Mouse (Mus musculus) liver, adult 2 months (tissue): ENCODE measurements at regions not wholly inside any gene's neighbourhood (a gene's known extent, or its start where the extent isn't known, plus 50 kb on each side); places are given as distances from the start of the nearest gene placed in this dataset.

Experiments
- DNase-seq: peaks from one replicate; pipeline ENCODE4 v3.0.0-alpha.2; 2011; ENCODE audit warnings: low read depth, low spot score; ENCODE audit errors: extremely low read depth
- H3K27ac ChIP-seq: fragments of 200-500 bp; replicated peaks from 2 replicates; pipeline ENCODE4 v1.5.1; 2012; ENCODE audit warnings: low read depth, mild to moderate bottlenecking, control low read depth, inconsistent platforms, low read length; ENCODE audit not compliant: insufficient read depth
- H3K27me3 ChIP-seq: fragments of 200-500 bp; 2 replicates; pipeline ENCODE4 v1.6.1; 2012; ENCODE audit warnings: mild to moderate bottlenecking, moderate library complexity, low read length, inconsistent platforms; ENCODE audit not compliant: control insufficient read depth, insufficient read depth
- H3K36me3 ChIP-seq: fragments of 200-500 bp; 2 replicates; pipeline ENCODE4 v1.6.1; 2012; ENCODE audit warnings: low read length, inconsistent platforms; ENCODE audit not compliant: control insufficient read depth, insufficient read depth
- H3K4me1 ChIP-seq: fragments of 200-500 bp; 2 replicates; pipeline ENCODE4 v1.6.1; 2011; ENCODE audit warnings: low read length; ENCODE audit not compliant: control insufficient read depth, insufficient read depth
- H3K4me3 ChIP-seq: fragments of 200-500 bp; 2 replicates; pipeline ENCODE4 v1.5.1; 2011; ENCODE audit warnings: low read depth, mild to moderate bottlenecking, control low read depth, low read length, moderate library complexity; ENCODE audit not compliant: insufficient read depth
- H3K79me2 ChIP-seq: fragments of 200-500 bp; 2 replicates; pipeline ENCODE4 v1.6.1; 2012; ENCODE audit warnings: inconsistent platforms, mild to moderate bottlenecking, low read length, moderate library complexity; ENCODE audit not compliant: control insufficient read depth, insufficient read depth
- H3K9ac ChIP-seq: fragments of 200-500 bp; 2 replicates; pipeline ENCODE4 v1.6.1; 2012; ENCODE audit warnings: low read depth, mild to moderate bottlenecking, control low read depth, inconsistent platforms, low read length
- CTCF ChIP-seq: fragments of 200-500 bp; IDR thresholded peaks from 2 replicates; pipeline ENCODE4 v1.5.1; 2011; ENCODE audit warnings: low read depth, low read length, control low read depth
- POLR2A ChIP-seq: fragments of 200-500 bp; IDR thresholded peaks from 2 replicates; pipeline ENCODE4 v1.6.1; 2011; ENCODE audit warnings: low read length, control low read depth; ENCODE audit not compliant: insufficient read depth; ENCODE audit errors: extremely low read depth
- WGBS: fragments of 180-500 bp; shearing (Covaris S2); methylation state at CpG from one replicate; pipeline ENCODE4 v1.1.7; 2018; 5-methylcytosine and 5-hydroxymethylcytosine counted together

- no peak overlapping the region for H3K27ac ChIP-seq
- no peaks in the 10 kb centered on the region for H3K79me2 ChIP-seq
- no peak for DNase-seq
- H3K4me3 ChIP-seq: no peak overlapping the region
- H3K4me1 ChIP-seq: no peaks in the 10 kb centered on the region
- TF ChIP-seq CTCF: no peak
- no peak for TF ChIP-seq POLR2A
- WGBS: 54% methylated on average over 6 of the region's 6 CpGs
- H3K9ac ChIP-seq: no peak overlapping the region
- H3K36me3 ChIP-seq: no peaks in the 10 kb centered on the region
- H3K27me3 ChIP-seq: no peaks in the 10 kb centered on the region
These were observed 176.7 kb downstream of the Tm2d1 start for GRCm38 (mm10) chr4:98206245-98206970.

GRCm38 (mm10) chr4:98203129-98203528 is 180.0 kb downstream of the Tm2d1 start:
- H3K36me3 ChIP-seq: no peaks in the 10 kb centered on the region
- no peaks in the 10 kb centered on the region for H3K79me2 ChIP-seq
- no peaks in the 10 kb centered on the region for H3K4me1 ChIP-seq
- TF ChIP-seq CTCF (no peak), POLR2A (no peak)
- 85% methylated on average over 3 of the region's 3 CpGs for WGBS
- no peak for DNase-seq
- no peak overlapping the region for H3K4me3 ChIP-seq
- H3K9ac ChIP-seq: no peak overlapping the region
- H3K27ac ChIP-seq: no peak overlapping the region
- H3K27me3 ChIP-seq: no peaks in the 10 kb centered on the region

- Histone ChIP-seq H3K79me2 (no peaks in the 10 kb centered on the region), H3K9ac (no peak overlapping the region), H3K4me1 (no peaks in the 10 kb centered on the region), H3K36me3 (no peaks in the 10 kb centered on the region), H3K4me3 (no peak overlapping the region), H3K27me3 (no peaks in the 10 kb centered on the region), H3K27ac (no peak overlapping the region)
- DNase-seq: no peak
- 75% methylated on average over 2 of the region's 2 CpGs for WGBS
- no peak for TF ChIP-seq CTCF
These were observed 180.9 kb downstream of the Tm2d1 start for GRCm38 (mm10) chr4:98202232-98202631.

DNA sequence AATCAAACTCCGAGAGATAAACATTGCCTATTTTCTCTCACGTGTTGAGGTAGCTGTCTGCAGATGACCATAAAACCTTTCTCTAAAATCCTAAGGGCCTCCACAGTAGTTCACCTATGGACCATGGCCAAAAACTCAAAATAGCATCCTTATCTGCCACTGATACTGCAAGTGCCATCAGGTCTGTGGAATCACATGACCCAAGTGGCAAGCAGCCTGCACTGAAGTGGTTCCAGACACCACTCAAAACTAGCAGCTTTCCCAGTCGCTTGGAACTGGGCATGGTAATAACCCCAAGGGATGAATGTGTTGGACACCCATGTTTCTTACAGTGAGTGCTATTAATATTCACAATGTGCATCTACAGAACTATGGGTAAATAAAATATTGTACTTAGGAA is 182.0 kb downstream of the Tm2d1 start:
- Histone ChIP-seq H3K4me1 (no peaks in the 10 kb centered on the region), H3K27me3 (no peaks in the 10 kb centered on the region), H3K4me3 (no peak overlapping the region), H3K36me3 (no peaks in the 10 kb centered on the region), H3K79me2 (no peaks in the 10 kb centered on the region), H3K27ac (no peak overlapping the region), H3K9ac (no peak overlapping the region)
- DNase-seq: no peak
- 83% methylated on average over 3 of the region's 3 CpGs for WGBS
- no peak for TF ChIP-seq CTCF
- TF ChIP-seq POLR2A: no peak

GRCm38 (mm10) chr4:98200701-98201100 is 182.4 kb downstream of the Tm2d1 start:
- 90% methylated on average over 1 of the region's 1 CpGs for WGBS

DNA sequence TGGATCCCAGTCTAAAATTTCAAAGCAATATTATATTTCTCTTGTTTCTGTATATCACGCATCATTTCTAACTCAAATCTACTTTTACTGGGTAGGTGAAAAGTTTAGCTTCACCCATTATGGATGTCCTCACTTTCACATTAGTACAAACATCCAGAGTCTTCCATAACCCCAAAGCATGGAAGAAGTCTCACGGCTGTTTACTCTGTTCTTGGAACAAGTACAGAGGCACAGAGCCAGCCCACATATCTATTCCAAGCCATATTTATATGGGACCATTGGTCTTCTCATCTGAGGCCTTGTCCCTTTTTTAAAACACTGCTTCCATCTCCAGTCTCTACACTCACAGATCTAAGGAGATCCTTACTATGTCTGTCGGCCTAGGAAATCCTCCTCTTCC is 192.8 kb downstream of the Tm2d1 start:
- H3K27ac ChIP-seq: no peak overlapping the region
- TF ChIP-seq POLR2A: no peak
- no peak for TF ChIP-seq CTCF

More at GRCm38 (mm10) chr4:98200701-98201100, 182.4 kb downstream of the Tm2d1 start:
- no peaks in the 10 kb centered on the region for H3K36me3 ChIP-seq
- no peaks in the 10 kb centered on the region for H3K4me1 ChIP-seq
- no peaks in the 10 kb centered on the region for H3K27me3 ChIP-seq
- DNase-seq: no peak
- H3K9ac ChIP-seq: no peak overlapping the region
- H3K27ac ChIP-seq: no peak overlapping the region
- no peak for TF ChIP-seq CTCF
- TF ChIP-seq POLR2A: no peak
- no peaks in the 10 kb centered on the region for H3K79me2 ChIP-seq
- H3K4me3 ChIP-seq: no peak overlapping the region

More for the DNA sequence above, 192.8 kb downstream of the Tm2d1 start:
- no peaks in the 10 kb centered on the region for H3K4me1 ChIP-seq
- DNase-seq: peak; percentile 8
- no peaks in the 10 kb centered on the region for H3K27me3 ChIP-seq
- no peaks in the 10 kb centered on the region for H3K79me2 ChIP-seq
- no peak overlapping the region for H3K4me3 ChIP-seq
- no peaks in the 10 kb centered on the region for H3K36me3 ChIP-seq
- WGBS: 83% methylated on average over 3 of the region's 3 CpGs
- no peak overlapping the region for H3K9ac ChIP-seq
